Mouse (Mus musculus): ENCODE data around the gene Rcn3. TPM values are rescaled to one million over a fixed set of nuclear protein-coding genes. Genes with fewer than 3 reads are reported as not detected.

Rcn3 gene
- polyA plus RNA-seq, 1 experiment = 7.6 TPM

GRCm38 (mm10) chr7:45051601-45051974 is 40.4 kb downstream of the Rcn3 start:
- TF ChIP-seq POLR2A (IDR thresholded peaks at IDR 0.05; ENCODE audit: borderline replicate concordance, insufficient read depth, low read length) (no peak), CTCF (IDR thresholded peaks at IDR 0.05; ENCODE audit: borderline replicate concordance, insufficient read depth, low read depth, low read length) (no peak)
- Histone ChIP-seq H3K27ac (ENCODE audit: insufficient read depth, low read length) (no peak overlapping the region), H3K4me1 (ENCODE audit: control insufficient read depth, insufficient read depth, low read length) (peaks cover 9% of the 10 kb centered on the region), H3K4me3 (replicated peaks; ENCODE audit: insufficient read depth, low read depth, low read length) (peak overlapping the region; percentile 70), H3K27me3 (ENCODE audit: control insufficient read depth, insufficient read depth, low read length) (no peaks in the 10 kb centered on the region)
- WGBS = 4% methylated on average over 13 of the region's 13 CpGs
- no peak for DNase-seq

GRCm38 (mm10) chr7:45050945-45051600 is 40.9 kb downstream of the Rcn3 start:
- Histone ChIP-seq H3K27me3 (ENCODE audit: control insufficient read depth, insufficient read depth, low read length) (no peaks in the 10 kb centered on the region), H3K4me1 (ENCODE audit: control insufficient read depth, insufficient read depth, low read length) (peaks cover 9% of the 10 kb centered on the region), H3K27ac (ENCODE audit: insufficient read depth, low read length) (no peak overlapping the region), H3K4me3 (replicated peaks; ENCODE audit: insufficient read depth, low read depth, low read length) (peak overlapping the region; percentile 70)
- peak; percentile 71 to 86 for DNase-seq
- TF ChIP-seq POLR2A (IDR thresholded peaks at IDR 0.05; ENCODE audit: borderline replicate concordance, insufficient read depth, low read length) (no peak), CTCF (IDR thresholded peaks at IDR 0.05; ENCODE audit: borderline replicate concordance, insufficient read depth, low read depth, low read length) (no peak)
- 3% methylated on average over 16 of the region's 16 CpGs for WGBS

- H3K27ac ChIP-seq (ENCODE audit: insufficient read depth, low read length) = no peak overlapping the region
- TF ChIP-seq CTCF (IDR thresholded peaks at IDR 0.05; ENCODE audit: borderline replicate concordance, insufficient read depth, low read depth, low read length) (no peak), POLR2A (IDR thresholded peaks at IDR 0.05; ENCODE audit: borderline replicate concordance, insufficient read depth, low read length) (no peak)
- 79% methylated on average over 23 of the region's 23 CpGs for WGBS
- H3K4me3 ChIP-seq (replicated peaks; ENCODE audit: insufficient read depth, low read depth, low read length) = no peak overlapping the region
- H3K27me3 ChIP-seq (ENCODE audit: control insufficient read depth, insufficient read depth, low read length) = no peaks in the 10 kb centered on the region
- DNase-seq = no peak
- H3K4me1 ChIP-seq (ENCODE audit: control insufficient read depth, insufficient read depth, low read length) = peaks cover 9% of the 10 kb centered on the region
Observed at GRCm38 (mm10) chr7:45048923-45049657, 42.9 kb downstream of the Rcn3 start.

GRCm38 (mm10) chr7:45048001-45048890 is 43.8 kb downstream of the Rcn3 start:
- 51% methylated on average over 38 of the region's 38 CpGs for WGBS
- TF ChIP-seq POLR2A (IDR thresholded peaks at IDR 0.05; ENCODE audit: borderline replicate concordance, insufficient read depth, low read length) (no peak), CTCF (IDR thresholded peaks at IDR 0.05; ENCODE audit: borderline replicate concordance, insufficient read depth, low read depth, low read length) (no peak)
- Histone ChIP-seq H3K27ac (ENCODE audit: insufficient read depth, low read length) (no peak overlapping the region), H3K4me3 (replicated peaks; ENCODE audit: insufficient read depth, low read depth, low read length) (no peak overlapping the region), H3K4me1 (ENCODE audit: control insufficient read depth, insufficient read depth, low read length) (peaks cover 9% of the 10 kb centered on the region), H3K27me3 (ENCODE audit: control insufficient read depth, insufficient read depth, low read length) (no peaks in the 10 kb centered on the region)
- peak in 1 of 2 experiments; percentile 41 for DNase-seq

- H3K4me1 ChIP-seq (ENCODE audit: control insufficient read depth, insufficient read depth, low read length) = peaks cover 9% of the 10 kb centered on the region
- no peaks in the 10 kb centered on the region for H3K27me3 ChIP-seq (ENCODE audit: control insufficient read depth, insufficient read depth, low read length)
- no peak overlapping the region for H3K27ac ChIP-seq (ENCODE audit: insufficient read depth, low read length)
- no peak overlapping the region for H3K4me3 ChIP-seq (replicated peaks; ENCODE audit: insufficient read depth, low read depth, low read length)
- WGBS = 94% methylated on average over 14 of the region's 14 CpGs
- TF ChIP-seq POLR2A (IDR thresholded peaks at IDR 0.05; ENCODE audit: borderline replicate concordance, insufficient read depth, low read length) = no peak
- no peak for TF ChIP-seq CTCF (IDR thresholded peaks at IDR 0.05; ENCODE audit: borderline replicate concordance, insufficient read depth, low read depth, low read length)
- no peak for DNase-seq
Observed at GRCm38 (mm10) chr7:45047491-45047890, 44.5 kb downstream of the Rcn3 start.

- Histone ChIP-seq H3K4me1 (ENCODE audit: control insufficient read depth, insufficient read depth, low read length) (peaks cover 9% of the 10 kb centered on the region), H3K4me3 (replicated peaks; ENCODE audit: insufficient read depth, low read depth, low read length) (no peak overlapping the region), H3K27ac (ENCODE audit: insufficient read depth, low read length) (no peak overlapping the region), H3K27me3 (ENCODE audit: control insufficient read depth, insufficient read depth, low read length) (no peaks in the 10 kb centered on the region)
- DNase-seq = no peak
- 93% methylated on average over 26 of the region's 26 CpGs for WGBS
- no peak for TF ChIP-seq CTCF (IDR thresholded peaks at IDR 0.05; ENCODE audit: borderline replicate concordance, insufficient read depth, low read depth, low read length)
- TF ChIP-seq POLR2A (IDR thresholded peaks at IDR 0.05; ENCODE audit: borderline replicate concordance, insufficient read depth, low read length) = no peak
Observed at GRCm38 (mm10) chr7:45046853-45047350, 45.1 kb downstream of the Rcn3 start.

GRCm38 (mm10) chr7:45045741-45046140 is 46.3 kb downstream of the Rcn3 start:
- no peak for TF ChIP-seq CTCF (IDR thresholded peaks at IDR 0.05; ENCODE audit: borderline replicate concordance, insufficient read depth, low read depth, low read length)
- no peak for TF ChIP-seq POLR2A (IDR thresholded peaks at IDR 0.05; ENCODE audit: borderline replicate concordance, insufficient read depth, low read length)
- no peak for DNase-seq
- WGBS = 82% methylated on average over 22 of the region's 22 CpGs
- no peak overlapping the region for H3K27ac ChIP-seq (ENCODE audit: insufficient read depth, low read length)
- no peaks in the 10 kb centered on the region for H3K27me3 ChIP-seq (ENCODE audit: control insufficient read depth, insufficient read depth, low read length)
- H3K4me3 ChIP-seq (replicated peaks; ENCODE audit: insufficient read depth, low read depth, low read length) = no peak overlapping the region
- peaks cover 6% of the 10 kb centered on the region for H3K4me1 ChIP-seq (ENCODE audit: control insufficient read depth, insufficient read depth, low read length)
